Mouse (Mus musculus) bone marrow macrophage, adult 2 months (primary cell): Measurements from ENCODE around the gene Zfp787.

Experiments
- CTCF ChIP-seq: IDR thresholded peaks from 2 replicates; pipeline ENCODE4 v1.5.1; 2012; ENCODE audit warnings: low read depth, mild to moderate bottlenecking, low read length, moderate library complexity
- POLR2A ChIP-seq: IDR thresholded peaks from 2 replicates; pipeline ENCODE4 v1.6.1; 2012; ENCODE audit warnings: mild to moderate bottlenecking, low read depth, low read length, borderline replicate concordance

GRCm38 (mm10) chr7:6119501-6119900 is 36.3 kb downstream of the Zfp787 start:
- TF ChIP-seq CTCF (no peak), POLR2A (no peak)
